Mouse (Mus musculus): ENCODE results near the gene Gpld1. TPM values are rescaled to one million over a fixed set of nuclear protein-coding genes. Genes with fewer than 3 reads are reported as not detected.

Gene Gpld1
- polyA plus RNA-seq (2014; fragmentation: Illumina TruSeq; extraction: RNeasy Lipid Tissue Mini Kit (QIAGEN cat#74804); ENCODE audit: low read depth, low replicate concordance) = 1.2 TPM

GRCm38 (mm10) chr13:24942512-24943282, at the start of gene Gpld1:
Gene Gpld1, plus strand, starts transcription at chr13:24943152.

GRCm38 (mm10) chr13:24937108-24937838, 5.7 kb upstream of the Gpld1 start, which contains the start of gene Aldh5a1:
Gene Aldh5a1, minus strand, starts transcription at chr13:24937661.

DNA sequence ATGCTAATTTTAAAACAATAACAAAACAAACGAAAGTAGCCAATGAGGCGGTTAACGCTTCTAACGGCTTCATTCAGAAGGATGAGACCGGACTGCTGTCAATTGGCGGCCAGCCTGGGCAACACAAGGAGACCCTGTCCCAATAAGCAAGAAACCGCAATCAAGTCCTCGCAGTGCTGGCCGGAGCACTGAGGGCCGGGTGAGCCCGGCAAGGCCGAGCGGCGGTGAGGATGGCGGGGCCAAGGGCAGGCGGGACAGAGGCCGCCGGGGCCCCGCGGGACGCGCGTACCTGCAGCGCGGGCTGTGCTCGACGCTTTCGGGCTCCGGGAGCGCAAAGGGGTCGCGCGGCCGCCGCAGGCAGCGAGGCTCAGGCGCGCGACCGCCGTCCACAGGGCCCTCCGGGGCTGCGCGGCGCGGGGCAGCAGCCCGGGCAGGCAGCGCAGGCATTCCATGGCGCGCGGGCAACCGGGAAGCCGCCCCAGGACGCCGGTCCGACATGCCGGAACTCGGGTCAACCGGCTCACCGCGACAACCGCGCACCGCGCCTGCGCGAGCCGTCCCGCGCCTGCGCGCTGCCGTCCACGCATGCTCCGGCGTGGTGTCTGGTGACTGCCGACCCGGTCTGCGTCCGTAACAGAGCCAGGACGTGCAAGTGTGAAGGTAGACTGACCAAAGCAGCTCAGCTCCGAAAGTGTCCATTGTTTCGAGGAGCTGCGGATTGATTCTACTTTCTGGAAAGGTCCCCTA, 77.0 kb downstream of the Gpld1 start, which contains the start of gene Mrs2:
Mrs2 (minus strand) TSS at position 587 of the 747 bp plus-strand sequence.

Other genes starting within 250 kb of the Gpld1 start
- not detected for gene Armh2, start 201.9 kb upstream of the Gpld1 start, polyA plus RNA-seq (2014; fragmentation: Illumina TruSeq; extraction: RNeasy Lipid Tissue Mini Kit (QIAGEN cat#74804); ENCODE audit: low read depth, low replicate concordance)
- 22.3 TPM for gene Gmnn, start 181.2 kb upstream of the Gpld1 start, polyA plus RNA-seq (2014; fragmentation: Illumina TruSeq; extraction: RNeasy Lipid Tissue Mini Kit (QIAGEN cat#74804); ENCODE audit: low read depth, low replicate concordance)
- gene BC005537, start 141.5 kb upstream of the Gpld1 start, polyA plus RNA-seq (2014; fragmentation: Illumina TruSeq; extraction: RNeasy Lipid Tissue Mini Kit (QIAGEN cat#74804); ENCODE audit: low read depth, low replicate concordance) = 360 TPM
- 73.1 TPM for gene Acot13, start 111.6 kb upstream of the Gpld1 start, polyA plus RNA-seq (2014; fragmentation: Illumina TruSeq; extraction: RNeasy Lipid Tissue Mini Kit (QIAGEN cat#74804); ENCODE audit: low read depth, low replicate concordance)
- 105 TPM for gene Tdp2, start 111.5 kb upstream of the Gpld1 start, polyA plus RNA-seq (2014; fragmentation: Illumina TruSeq; extraction: RNeasy Lipid Tissue Mini Kit (QIAGEN cat#74804); ENCODE audit: low read depth, low replicate concordance)
- gene D130043K22Rik, start 98.0 kb upstream of the Gpld1 start, polyA plus RNA-seq (2014; fragmentation: Illumina TruSeq; extraction: RNeasy Lipid Tissue Mini Kit (QIAGEN cat#74804); ENCODE audit: low read depth, low replicate concordance) = 0.41 TPM
- 24.9 TPM for gene Aldh5a1, start 5.5 kb upstream of the Gpld1 start, polyA plus RNA-seq (2014; fragmentation: Illumina TruSeq; extraction: RNeasy Lipid Tissue Mini Kit (QIAGEN cat#74804); ENCODE audit: low read depth, low replicate concordance)
- 59.4 TPM for gene Mrs2, start 77.2 kb downstream of the Gpld1 start, polyA plus RNA-seq (2014; fragmentation: Illumina TruSeq; extraction: RNeasy Lipid Tissue Mini Kit (QIAGEN cat#74804); ENCODE audit: low read depth, low replicate concordance)
- gene Dcdc2a, start 112.9 kb downstream of the Gpld1 start, polyA plus RNA-seq (2014; fragmentation: Illumina TruSeq; extraction: RNeasy Lipid Tissue Mini Kit (QIAGEN cat#74804); ENCODE audit: low read depth, low replicate concordance) = 0.35 TPM